Mouse (Mus musculus) stomach, postnatal 0 days (tissue): ENCODE results near the gene Dhrs7. TPM values are rescaled to one million over a fixed set of nuclear protein-coding genes. Genes with fewer than 3 reads are reported as not detected.

Experiments used
- ATAC-seq: fragments of 200-750 bp; cut with Nextera tagmentation; 2 replicates; pipeline ENCODE4 v1.8.0; 2017; ENCODE audit not compliant: low FRiP score, low TSS enrichment
- DNase-seq: peaks from one replicate; pipeline ENCODE4 v3.0.0-alpha.2; 2016; ENCODE audit warnings: low spot score
- H3K27ac ChIP-seq: fragments of 300-500 bp; sonication (generic); replicated peaks from 2 replicates; pipeline ENCODE4 v1.5.1; 2014; ENCODE audit warnings: mild to moderate bottlenecking, control low read depth
- H3K27me3 ChIP-seq: fragments of 300-500 bp; sonication (generic); 2 replicates; pipeline ENCODE4 v1.6.1; 2014; ENCODE audit warnings: low read length; ENCODE audit not compliant: control insufficient read depth, insufficient read depth
- H3K36me3 ChIP-seq: fragments of 300-500 bp; sonication (generic); 2 replicates; pipeline ENCODE4 v1.6.1; 2014; ENCODE audit warnings: low read length, mixed read lengths; ENCODE audit not compliant: control insufficient read depth, insufficient read depth
- H3K4me1 ChIP-seq: fragments of 300-500 bp; sonication (generic); replicated peaks from 2 replicates; pipeline ENCODE4 v1.6.1; 2014; ENCODE audit warnings: antibody characterized with exemption; ENCODE audit not compliant: control insufficient read depth, insufficient read depth
- H3K4me2 ChIP-seq: fragments of 300-500 bp; sonication (generic); replicated peaks from 2 replicates; pipeline ENCODE4 v1.6.1; 2014; ENCODE audit warnings: low read depth, mild to moderate bottlenecking, control low read depth, moderate library complexity
- H3K4me3 ChIP-seq: fragments of 300-500 bp; sonication (generic); 2 replicates; pipeline ENCODE4 v1.5.1; 2014; ENCODE audit warnings: low read depth, low read length, control low read depth
- H3K9ac ChIP-seq: fragments of 300-500 bp; sonication (generic); 2 replicates; pipeline ENCODE4 v1.6.1; 2014; ENCODE audit warnings: mild to moderate bottlenecking, low read length, control low read depth, mixed read lengths
- H3K9me3 ChIP-seq: fragments of 300-500 bp; sonication (generic); 2 replicates; pipeline ENCODE4 v1.6.1; 2016; ENCODE audit warnings: low read length; ENCODE audit not compliant: control insufficient read depth
- CTCF ChIP-seq: IDR thresholded peaks from 2 replicates; pipeline ENCODE4 v1.5.1; 2016; ENCODE audit warnings: antibody characterized with exemption, low read depth, mild to moderate bottlenecking, moderate library complexity
- EP300 ChIP-seq: optimal IDR thresholded peaks from 2 replicates; pipeline ENCODE3; 2016; ENCODE audit warnings: antibody characterized with exemption
- WGBS: fragments of 180-500 bp; shearing (Covaris S2); extraction: QIAGEN DNeasy Blood & Tissue Kit; methylation state at CpG from one replicate; pipeline ENCODE4 v1.1.7; 2014; 5-methylcytosine and 5-hydroxymethylcytosine counted together
- polyA plus RNA-seq: library from polyadenylated mRNA; unstranded; fragments of >200 nt; fragmentation: Nextera tagmentation; extraction: Ambion mirVana; gene quantifications from 2 replicates; pipeline ENCODE4 v1.2.1, GENCODE M21; 2015

The Dhrs7 gene
- 54.1 and 55.9 TPM in 2 replicates for polyA plus RNA-seq

- WGBS = under 1% methylated on average over 33 of the region's 33 CpGs
- ATAC-seq (peak; percentile 98), DNase-seq (peak; percentile 85)
- Histone ChIP-seq H3K27ac (peak within 1 kb of the TSS; percentile 94), H3K4me1 (no peaks in the 10 kb centered on the region), H3K4me2 (peak within 1 kb of the TSS; percentile 88), H3K9me3 (no peaks in the 10 kb centered on the region), H3K27me3 (no peaks in the 10 kb centered on the region), H3K9ac (peak within 1 kb of the TSS; percentile 76), H3K36me3 (no peaks in the 10 kb centered on the region), H3K4me3 (peak within 1 kb of the TSS; percentile 59)
- TF ChIP-seq CTCF (peak; percentile 64), EP300 (peak; percentile 50)
These were observed at the start of gene Dhrs7 for GRCm38 (mm10) chr12:72664735-72665337. TSS of gene Dhrs7 (minus strand) at chr12:72664909.

- Histone ChIP-seq H3K36me3 (no peaks in the 10 kb centered on the region), H3K27ac (no peak overlapping the region), H3K27me3 (no peaks in the 10 kb centered on the region), H3K4me1 (no peaks in the 10 kb centered on the region), H3K9me3 (no peaks in the 10 kb centered on the region), H3K4me2 (no peak overlapping the region), H3K4me3 (no peak overlapping the region), H3K9ac (no peak overlapping the region)
- ATAC-seq (no peak), DNase-seq (no peak)
- WGBS = 95% methylated on average over 3 of the region's 3 CpGs
- no peak for TF ChIP-seq CTCF
- TF ChIP-seq EP300 = no peak
These were observed 45.3 kb upstream of the Dhrs7 start for GRCm38 (mm10) chr12:72709981-72710380.

GRCm38 (mm10) chr12:72704068-72704467 is 39.4 kb upstream of the Dhrs7 start:
- DNase-seq (no peak), ATAC-seq (no peak)
- Histone ChIP-seq H3K4me3 (no peak overlapping the region), H3K9me3 (no peaks in the 10 kb centered on the region), H3K4me2 (no peak overlapping the region), H3K36me3 (no peaks in the 10 kb centered on the region), H3K4me1 (no peaks in the 10 kb centered on the region), H3K27me3 (no peaks in the 10 kb centered on the region), H3K9ac (no peak overlapping the region), H3K27ac (no peak overlapping the region)
- 86% methylated on average over 4 of the region's 4 CpGs for WGBS
- no peak for TF ChIP-seq CTCF
- TF ChIP-seq EP300 = no peak

- Histone ChIP-seq H3K4me1 (no peaks in the 10 kb centered on the region), H3K9ac (no peak overlapping the region), H3K27me3 (no peaks in the 10 kb centered on the region), H3K27ac (no peak overlapping the region), H3K36me3 (no peaks in the 10 kb centered on the region), H3K4me3 (no peak overlapping the region), H3K4me2 (no peak overlapping the region), H3K9me3 (no peaks in the 10 kb centered on the region)
- WGBS = 35% methylated on average over 1 of the region's 1 CpGs
- DNase-seq = no peak
- TF ChIP-seq EP300 (no peak), CTCF (no peak)
- ATAC-seq = no peak
These were observed 35.3 kb upstream of the Dhrs7 start for GRCm38 (mm10) chr12:72700013-72700412.

GRCm38 (mm10) chr12:72694901-72695463 is 30.3 kb upstream of the Dhrs7 start:
- Histone ChIP-seq H3K4me2 (0 out of 2 replicates have a peak overlapping the region, but pooled peaks have one; percentile 15), H3K27me3 (no peaks in the 10 kb centered on the region), H3K9ac (no peak overlapping the region), H3K27ac (no peak overlapping the region), H3K4me1 (no peaks in the 10 kb centered on the region), H3K9me3 (no peaks in the 10 kb centered on the region), H3K4me3 (no peak overlapping the region), H3K36me3 (no peaks in the 10 kb centered on the region)
- ATAC-seq = no peak
- no peak for DNase-seq
- TF ChIP-seq EP300 = no peak
- peak; percentile 51 for TF ChIP-seq CTCF
- 24% methylated on average over 9 of the region's 9 CpGs for WGBS

- DNase-seq = no peak
- Histone ChIP-seq H3K9me3 (no peaks in the 10 kb centered on the region), H3K4me2 (peak overlapping the region; percentile 34), H3K27ac (no peak overlapping the region), H3K9ac (no peak overlapping the region), H3K4me1 (no peaks in the 10 kb centered on the region), H3K27me3 (no peaks in the 10 kb centered on the region), H3K4me3 (no peak overlapping the region), H3K36me3 (no peaks in the 10 kb centered on the region)
- TF ChIP-seq CTCF = no peak
- no peak for TF ChIP-seq EP300
- 37% methylated on average over 12 of the region's 12 CpGs for WGBS
- ATAC-seq = no peak
These were observed 29.7 kb upstream of the Dhrs7 start for GRCm38 (mm10) chr12:72694438-72694837.
